Comparison of ENCODE assay signal across 12 mouse cellular contexts in the genomic region with DNA sequence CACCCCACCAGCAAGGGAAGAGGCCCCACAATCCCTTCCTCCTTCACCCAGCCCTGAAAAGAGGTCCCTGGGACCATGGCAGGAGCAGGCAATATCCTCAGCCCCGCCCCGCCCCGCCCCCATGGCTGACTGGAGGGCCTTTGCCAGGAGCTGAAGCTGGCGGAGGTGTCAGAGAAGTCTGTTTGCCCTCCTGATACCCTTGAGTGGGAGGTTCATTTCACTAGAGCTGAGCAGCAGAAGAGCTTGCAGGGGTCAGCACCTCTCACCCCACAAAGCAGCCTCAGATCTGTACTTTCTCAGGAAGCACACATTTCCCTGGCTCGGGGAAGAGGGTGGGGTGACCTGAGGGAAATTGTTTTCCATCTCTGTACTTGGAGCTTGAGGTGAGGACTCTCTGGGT. TPM values are rescaled to one million over a fixed set of nuclear protein-coding genes. Genes with fewer than 3 reads are reported as not detected.
DNase-seq lines count a peak whose midpoint lies in the region; ATAC-seq lines count a peak whose summit lies in the region.
"Had no signal": no experiment of that assay in that cellular context is flagged by ENCODE, and none has a peak within 500 bp of the region (broad histone marks: within the 10 kb centered on the region; RNA-seq: fewer than 3 reads in every experiment).

No protein-coding gene starts in this region.

- no peaks in the 10 kb centered on the region for H3K27me3 ChIP-seq in lung, embryonic 15.5 days
- H3K27me3 ChIP-seq in heart, embryonic 16.5 days (ENCODE audit: control insufficient read depth, insufficient read depth, low read length), result no peaks in the 10 kb centered on the region
- no peaks in the 10 kb centered on the region for H3K27me3 ChIP-seq in neural tube, embryonic 15.5 days (replicated peaks)
- H3K27me3 ChIP-seq: embryonic facial prominence, embryonic 13.5 days; hindbrain, embryonic 15.5 days had no signal

- ATAC-seq in lung, embryonic 15.5 days (ENCODE audit: borderline replicate concordance, extremely low read depth, low FRiP score, low TSS enrichment), result no peak
- ATAC-seq in heart, embryonic 16.5 days (replicated peaks; ENCODE audit: extremely low read depth, insufficient read depth, low FRiP score), result peak; percentile 33
- ATAC-seq in neural tube, embryonic 15.5 days (ENCODE audit: low FRiP score), result no peak

- no peak overlapping the region for H3K4me3 ChIP-seq in lung, embryonic 15.5 days
- H3K4me3 ChIP-seq in heart, embryonic 16.5 days (ENCODE audit: low read length), result no peak overlapping the region
- H3K4me3 ChIP-seq in neural tube, embryonic 15.5 days (replicated peaks), result no peak overlapping the region
- H3K4me3 ChIP-seq: embryonic facial prominence, embryonic 13.5 days; hindbrain, embryonic 15.5 days had no signal

- 44% methylated on average over 5 of the region's 5 CpGs for WGBS in lung, embryonic 15.5 days
- 21% methylated on average over 5 of the region's 5 CpGs for WGBS in heart, embryonic 16.5 days
- WGBS in neural tube, embryonic 15.5 days, result 77% methylated on average over 5 of the region's 5 CpGs

- no peak overlapping the region for H3K4me2 ChIP-seq in lung, embryonic 15.5 days
- no peak overlapping the region; the same call in 1 of the 2 replicates for H3K4me2 ChIP-seq in heart, embryonic 16.5 days (ENCODE audit: low read depth, low read length)
- no peak overlapping the region for H3K4me2 ChIP-seq in neural tube, embryonic 15.5 days
- H3K4me2 ChIP-seq: embryonic facial prominence, embryonic 13.5 days; hindbrain, embryonic 15.5 days had no signal

- peak overlapping the region; percentile 90 for H3K27ac ChIP-seq in lung, embryonic 15.5 days
- peak overlapping the region; percentile 95 for H3K27ac ChIP-seq in heart, embryonic 16.5 days (ENCODE audit: low read length)
- peak overlapping the region; percentile 24; the same call in 1 of the 2 replicates for H3K27ac ChIP-seq in neural tube, embryonic 15.5 days (replicated peaks)
- H3K27ac ChIP-seq: hindbrain, embryonic 15.5 days had no signal

- H3K4me1 ChIP-seq in lung, embryonic 15.5 days, result peaks cover 78% of the 10 kb centered on the region
- H3K4me1 ChIP-seq in heart, embryonic 16.5 days (ENCODE audit: control insufficient read depth, insufficient read depth, low read length), result peaks cover 82% of the 10 kb centered on the region
- H3K4me1 ChIP-seq in neural tube, embryonic 15.5 days, result 0 out of 2 replicates have a peak, but pooled peaks cover 13% of the 10 kb centered on the region

- DNase-seq in adrenal gland, postnatal 10 days, result peak; percentile 40
- no peak for DNase-seq in adrenal gland, postnatal 4 days (ENCODE audit: low spot score in 2 of 2)
- DNase-seq in lung, postnatal 4 days, result no peak
- no peak for DNase-seq in spleen, postnatal 14 days (ENCODE audit: low spot score in 2 of 2)
- no peak for DNase-seq in frontal cortex, postnatal 25 days (ENCODE audit: low spot score in 2 of 2)
- DNase-seq: thymus, postnatal 36 days had no signal

- no peaks in the 10 kb centered on the region for H3K36me3 ChIP-seq in lung, embryonic 15.5 days
- peaks cover 4% of the 10 kb centered on the region for H3K36me3 ChIP-seq in heart, embryonic 16.5 days (ENCODE audit: control insufficient read depth, insufficient read depth)
- peaks cover 89% of the 10 kb centered on the region for H3K36me3 ChIP-seq in neural tube, embryonic 15.5 days

- no peaks in the 10 kb centered on the region for H3K9me3 ChIP-seq in lung, embryonic 15.5 days
- H3K9me3 ChIP-seq in heart, embryonic 16.5 days (replicated peaks; ENCODE audit: control insufficient read depth, low read length), result 0 out of 2 replicates have a peak, but pooled peaks cover 3% of the 10 kb centered on the region
- no peaks in the 10 kb centered on the region for H3K9me3 ChIP-seq in neural tube, embryonic 15.5 days (replicated peaks)
- H3K9me3 ChIP-seq: embryonic facial prominence, embryonic 13.5 days; hindbrain, embryonic 15.5 days had no signal

- H3K9ac ChIP-seq in lung, embryonic 15.5 days, result no peak overlapping the region
- H3K9ac ChIP-seq in heart, embryonic 16.5 days (ENCODE audit: low read length), result peak overlapping the region; percentile 59
- no peak overlapping the region for H3K9ac ChIP-seq in neural tube, embryonic 15.5 days (replicated peaks)
- H3K9ac ChIP-seq: embryonic facial prominence, embryonic 13.5 days; hindbrain, embryonic 15.5 days had no signal

RNA-seq across cellular contexts. Expression of gene Naglu, which starts 11.1 kb away (rescaled TPM):
- 10 to 100 TPM; 27.3 to 28.2 TPM for total RNA-seq in adrenal gland, postnatal 10 days (2021)
- 10 to 100 TPM; 36.9 to 37.8 TPM for total RNA-seq in adrenal gland, postnatal 4 days (2021)
- 20.4 and 22.5 TPM in 2 replicates for polyA plus RNA-seq in lung, embryonic 15.5 days (2015; fragmentation: Nextera tagmentation; extraction: Ambion mirVana)
- polyA plus RNA-seq in heart, embryonic 16.5 days (2015; fragmentation: Nextera tagmentation; extraction: Ambion mirVana), result 11.5 and 13.1 TPM in 2 replicates
- polyA plus RNA-seq in neural tube, embryonic 15.5 days (2015; fragmentation: Nextera tagmentation; extraction: Ambion mirVana), result 11.7 and 12.4 TPM in 2 replicates

RNA-seq across cellular contexts. Expression of gene Hsd17b1, which starts 19.5 kb away (rescaled TPM):
- total RNA-seq in adrenal gland, postnatal 10 days (2021), result under 1 TPM; 0.45 to 0.67 TPM
- under 1 TPM; 0.50 to 0.62 TPM for total RNA-seq in adrenal gland, postnatal 4 days (2021)
- polyA plus RNA-seq in lung, embryonic 15.5 days (2015; fragmentation: Nextera tagmentation; extraction: Ambion mirVana), result 0.11 and 0.15 TPM in 2 replicates
- 0.21 and 0.28 TPM in 2 replicates for polyA plus RNA-seq in heart, embryonic 16.5 days (2015; fragmentation: Nextera tagmentation; extraction: Ambion mirVana)
- 0.22 and 0.29 TPM in 2 replicates for polyA plus RNA-seq in neural tube, embryonic 15.5 days (2015; fragmentation: Nextera tagmentation; extraction: Ambion mirVana)
- polyA plus RNA-seq: C2C12 had no signal

RNA-seq across cellular contexts. Expression of gene Coasy, which starts 23.6 kb away (rescaled TPM):
- 100 to 1,000 TPM in 1 of 2 experiments, 10 to 100 TPM in 1; 98.0 to 102 TPM for total RNA-seq in adrenal gland, postnatal 10 days (2021)
- 10 to 100 TPM; 59.8 to 65.6 TPM for total RNA-seq in adrenal gland, postnatal 4 days (2021)
- 42.8 and 43.2 TPM in 2 replicates for polyA plus RNA-seq in lung, embryonic 15.5 days (2015; fragmentation: Nextera tagmentation; extraction: Ambion mirVana)
- polyA plus RNA-seq in heart, embryonic 16.5 days (2015; fragmentation: Nextera tagmentation; extraction: Ambion mirVana), result 29.9 and 30.0 TPM in 2 replicates
- polyA plus RNA-seq in neural tube, embryonic 15.5 days (2015; fragmentation: Nextera tagmentation; extraction: Ambion mirVana), result 37.5 and 39.6 TPM in 2 replicates

RNA-seq across cellular contexts. Expression of gene Mlx, which starts 28.4 kb away (rescaled TPM):
- 10 to 100 TPM; 32.9 to 35.0 TPM for total RNA-seq in adrenal gland, postnatal 10 days (2021)
- total RNA-seq in adrenal gland, postnatal 4 days (2021), result 10 to 100 TPM; 27.3 to 27.5 TPM
- polyA plus RNA-seq in lung, embryonic 15.5 days (2015; fragmentation: Nextera tagmentation; extraction: Ambion mirVana), result 43.4 and 54.1 TPM in 2 replicates
- polyA plus RNA-seq in heart, embryonic 16.5 days (2015; fragmentation: Nextera tagmentation; extraction: Ambion mirVana), result 38.6 and 41.7 TPM in 2 replicates
- polyA plus RNA-seq in neural tube, embryonic 15.5 days (2015; fragmentation: Nextera tagmentation; extraction: Ambion mirVana), result 94.2 and 96.6 TPM in 2 replicates

RNA-seq across cellular contexts. Expression of gene Psmc3ip, which starts 36.5 kb away (rescaled TPM):
- 1 to 10 TPM; 6.6 to 7.1 TPM for total RNA-seq in adrenal gland, postnatal 10 days (2021)
- total RNA-seq in adrenal gland, postnatal 4 days (2021), result 10 to 100 TPM; 10.3 to 11.9 TPM
- polyA plus RNA-seq in lung, embryonic 15.5 days (2015; fragmentation: Nextera tagmentation; extraction: Ambion mirVana), result 35.1 and 37.5 TPM in 2 replicates
- polyA plus RNA-seq in heart, embryonic 16.5 days (2015; fragmentation: Nextera tagmentation; extraction: Ambion mirVana), result 22.6 and 25.7 TPM in 2 replicates
- 17.7 and 22.4 TPM in 2 replicates for polyA plus RNA-seq in neural tube, embryonic 15.5 days (2015; fragmentation: Nextera tagmentation; extraction: Ambion mirVana)

Comparison
In these comparisons a context has a peak if more than half of its experiments do, and no peak if none do; other contexts are left out.
1. H3K27ac ChIP-seq: peak in every context shown above with its lines; median percentile 95 in heart, embryonic 16.5 days; 90 in lung, embryonic 15.5 days; 24 in neural tube, embryonic 15.5 days.